Mouse (Mus musculus): Measurements from ENCODE around the gene Mettl27. TPM values are rescaled to one million over a fixed set of nuclear protein-coding genes. Genes with fewer than 3 reads are reported as not detected.

Gene Mettl27
- polyA plus RNA-seq, 2 experiments, result 7.9 to 14.4 TPM

DNA sequence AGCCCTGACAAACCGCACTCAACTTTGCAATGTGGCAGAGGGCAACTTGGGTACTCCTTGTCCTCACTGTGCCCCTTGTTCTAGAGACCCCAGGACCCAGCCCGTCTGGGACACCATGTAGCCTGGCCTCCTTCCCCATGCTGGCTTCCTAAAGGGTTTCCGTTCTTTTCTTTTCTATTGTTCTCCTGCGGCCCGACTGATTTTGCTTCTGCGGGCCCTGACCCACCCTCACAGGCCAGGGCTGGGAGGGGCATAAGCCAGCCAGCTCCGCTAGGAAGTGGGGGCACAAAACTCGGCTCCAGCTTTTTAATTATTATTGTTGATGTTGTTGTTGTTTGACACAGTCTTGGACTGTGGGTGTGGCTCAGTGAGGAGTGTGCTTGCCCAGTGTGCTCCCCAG, 40.6 kb upstream of the Mettl27 start:
- no peak overlapping the region for H3K4me2 ChIP-seq (ENCODE audit: low read depth)
- H3K9me3 ChIP-seq (ENCODE audit: control insufficient read depth, low read length), result no peaks in the 10 kb centered on the region
- ATAC-seq (ENCODE audit: insufficient read depth) (no peak), DNase-seq (ENCODE audit: low read depth in 3 of 3, low spot score in 3 of 3) (no peak)
- H3K4me1 ChIP-seq (replicated peaks; ENCODE audit: control insufficient read depth in 2 of 2, insufficient read depth in 2 of 2, low read length in 1 of 2), result no peaks in the 10 kb centered on the region
- no peaks in the 10 kb centered on the region for H3K36me3 ChIP-seq (replicated peaks; ENCODE audit: control insufficient read depth, insufficient read depth, low read depth)
- TF ChIP-seq EP300 (IDR thresholded peaks at IDR 0.05; ENCODE audit: low read depth) (no peak), CTCF (IDR thresholded peaks at IDR 0.05; ENCODE audit: low read depth) (no peak)
- no peak overlapping the region for H3K9ac ChIP-seq (replicated peaks)
- WGBS (ENCODE audit: insufficient replicate concordance), result 40% methylated on average over 8 of the region's 8 CpGs
- no peaks in the 10 kb centered on the region for H3K27me3 ChIP-seq (ENCODE audit: control insufficient read depth, insufficient read depth, low read length)
- no peak overlapping the region for H3K27ac ChIP-seq
- no peak overlapping the region for H3K4me3 ChIP-seq (ENCODE audit: insufficient read depth in 1 of 2, low read depth in 2 of 2, low read length in 2 of 2)

DNA sequence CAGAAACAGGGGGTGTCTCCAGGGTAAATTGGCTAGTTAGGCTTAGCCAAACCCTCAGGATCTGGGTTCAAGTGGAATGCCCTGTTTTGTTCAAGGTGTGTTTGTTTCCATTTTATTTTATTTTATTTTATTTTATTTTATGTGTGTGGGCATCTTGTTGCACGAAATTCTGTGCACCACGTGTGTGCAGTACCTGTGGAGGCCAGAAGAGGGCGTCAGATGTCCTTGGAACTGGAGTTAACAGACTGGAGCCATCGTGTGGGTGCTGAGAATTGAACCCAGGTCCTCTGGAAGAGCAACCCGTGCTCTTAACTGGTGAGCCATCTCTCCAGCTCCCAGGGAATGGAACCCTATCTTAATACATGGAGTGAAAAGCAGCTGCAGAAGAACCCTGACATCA, 39.5 kb upstream of the Mettl27 start:
- DNase-seq (ENCODE audit: low read depth in 3 of 3, low spot score in 3 of 3) (no peak), ATAC-seq (ENCODE audit: insufficient read depth) (no peak)
- Histone ChIP-seq H3K36me3 (replicated peaks; ENCODE audit: control insufficient read depth, insufficient read depth, low read depth) (no peaks in the 10 kb centered on the region), H3K9me3 (ENCODE audit: control insufficient read depth, low read length) (no peaks in the 10 kb centered on the region), H3K4me1 (replicated peaks; ENCODE audit: control insufficient read depth in 2 of 2, insufficient read depth in 2 of 2, low read length in 1 of 2) (no peaks in the 10 kb centered on the region), H3K4me3 (ENCODE audit: insufficient read depth in 1 of 2, low read depth in 2 of 2, low read length in 2 of 2) (no peak overlapping the region), H3K27ac (no peak overlapping the region), H3K4me2 (ENCODE audit: low read depth) (no peak overlapping the region), H3K9ac (replicated peaks) (no peak overlapping the region), H3K27me3 (ENCODE audit: control insufficient read depth, insufficient read depth, low read length) (no peaks in the 10 kb centered on the region)
- WGBS (ENCODE audit: insufficient replicate concordance), result 59% methylated on average over 5 of the region's 5 CpGs
- peak; percentile 50 for TF ChIP-seq CTCF (IDR thresholded peaks at IDR 0.05; ENCODE audit: low read depth)
- TF ChIP-seq EP300 (IDR thresholded peaks at IDR 0.05; ENCODE audit: low read depth), result no peak

DNA sequence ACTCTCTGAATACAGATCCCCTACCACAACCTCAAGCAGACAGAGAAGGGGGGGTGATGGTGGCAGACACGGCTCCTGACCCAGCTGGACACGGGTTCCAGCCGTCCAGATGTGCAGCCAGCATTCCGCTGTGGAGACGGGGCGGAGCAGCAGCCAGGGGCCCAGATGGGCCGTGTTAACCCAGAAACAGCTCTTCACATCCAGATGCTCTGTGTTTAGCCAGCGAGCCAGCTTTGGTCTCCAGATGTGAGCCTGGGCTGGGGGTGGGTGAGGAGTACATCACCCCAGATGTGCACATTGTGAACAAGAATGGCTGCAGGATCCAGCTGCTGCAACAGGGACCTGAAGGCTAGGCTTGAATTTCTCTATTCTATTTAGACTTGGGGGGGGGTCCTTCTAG, 36.9 kb upstream of the Mettl27 start:
- Histone ChIP-seq H3K27ac (no peak overlapping the region), H3K4me3 (ENCODE audit: insufficient read depth in 1 of 2, low read depth in 2 of 2, low read length in 2 of 2) (no peak overlapping the region), H3K27me3 (ENCODE audit: control insufficient read depth, insufficient read depth, low read length) (no peaks in the 10 kb centered on the region), H3K36me3 (replicated peaks; ENCODE audit: control insufficient read depth, insufficient read depth, low read depth) (no peaks in the 10 kb centered on the region), H3K4me1 (replicated peaks; ENCODE audit: control insufficient read depth in 2 of 2, insufficient read depth in 2 of 2, low read length in 1 of 2) (no peaks in the 10 kb centered on the region), H3K4me2 (ENCODE audit: low read depth) (no peak overlapping the region), H3K9me3 (ENCODE audit: control insufficient read depth, low read length) (no peaks in the 10 kb centered on the region), H3K9ac (replicated peaks) (no peak overlapping the region)
- TF ChIP-seq EP300 (IDR thresholded peaks at IDR 0.05; ENCODE audit: low read depth), result no peak
- TF ChIP-seq CTCF (IDR thresholded peaks at IDR 0.05; ENCODE audit: low read depth), result no peak
- 56% methylated on average over 8 of the region's 8 CpGs for WGBS (ENCODE audit: insufficient replicate concordance)
- DNase-seq (ENCODE audit: low read depth in 3 of 3, low spot score in 3 of 3) (no peak), ATAC-seq (ENCODE audit: insufficient read depth) (no peak)

DNA sequence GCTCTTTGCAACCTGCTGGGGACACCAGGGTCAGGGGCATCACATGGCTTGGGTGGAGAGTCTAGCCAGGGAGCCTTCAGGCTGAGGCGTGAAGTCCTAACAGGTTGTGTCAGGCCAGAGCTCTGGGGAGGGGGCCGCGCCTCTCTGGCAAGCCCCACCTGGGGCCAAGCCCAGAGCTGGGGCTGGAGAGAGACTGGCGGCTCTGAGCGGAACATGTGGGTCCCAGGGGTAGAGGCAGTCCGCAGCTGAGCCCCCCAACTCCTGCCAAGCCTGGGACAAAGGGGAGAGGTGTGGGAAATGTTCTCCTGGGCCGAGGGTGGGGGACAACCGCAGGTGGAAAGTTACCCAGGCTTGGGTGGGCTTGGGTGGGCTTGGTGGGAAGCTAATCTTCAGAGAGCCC, 35.2 kb upstream of the Mettl27 start:
- H3K4me1 ChIP-seq (replicated peaks; ENCODE audit: control insufficient read depth in 2 of 2, insufficient read depth in 2 of 2, low read length in 1 of 2), result no peaks in the 10 kb centered on the region
- no peak overlapping the region for H3K27ac ChIP-seq
- no peaks in the 10 kb centered on the region for H3K36me3 ChIP-seq (replicated peaks; ENCODE audit: control insufficient read depth, insufficient read depth, low read depth)
- TF ChIP-seq EP300 (IDR thresholded peaks at IDR 0.05; ENCODE audit: low read depth) (no peak), CTCF (IDR thresholded peaks at IDR 0.05; ENCODE audit: low read depth) (no peak)
- H3K9ac ChIP-seq (replicated peaks), result no peak overlapping the region
- H3K4me3 ChIP-seq (ENCODE audit: insufficient read depth in 1 of 2, low read depth in 2 of 2, low read length in 2 of 2), result no peak overlapping the region
- 67% methylated on average over 8 of the region's 8 CpGs for WGBS (ENCODE audit: insufficient replicate concordance)
- no peaks in the 10 kb centered on the region; the same call in 1 of the 2 replicates for H3K27me3 ChIP-seq (ENCODE audit: control insufficient read depth, insufficient read depth, low read length)
- ATAC-seq (ENCODE audit: insufficient read depth) (no peak), DNase-seq (ENCODE audit: low read depth in 3 of 3, low spot score in 3 of 3) (no peak)
- H3K4me2 ChIP-seq (ENCODE audit: low read depth), result no peak overlapping the region
- no peaks in the 10 kb centered on the region for H3K9me3 ChIP-seq (ENCODE audit: control insufficient read depth, low read length)

DNA sequence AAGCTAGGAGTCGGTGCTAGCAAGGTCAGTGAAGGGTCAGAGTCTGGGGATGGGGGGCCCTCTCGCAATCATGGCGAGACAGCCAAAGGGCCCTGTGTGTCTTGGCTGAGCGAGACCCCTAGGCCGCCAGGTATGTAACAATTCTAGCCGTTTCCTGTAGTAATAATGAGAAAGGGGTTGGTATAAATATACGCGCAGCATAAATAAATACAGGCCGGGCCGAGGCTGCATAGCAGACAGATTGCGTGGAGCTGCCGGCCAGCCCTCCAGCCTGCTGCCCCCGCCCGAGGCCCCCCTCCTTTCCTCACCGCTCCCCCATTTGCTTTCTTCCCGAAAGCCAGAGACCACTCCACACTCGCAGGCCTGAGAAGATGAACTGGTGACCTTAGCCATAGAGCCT, 34.6 kb upstream of the Mettl27 start:
- no peak overlapping the region for H3K4me3 ChIP-seq (ENCODE audit: insufficient read depth in 1 of 2, low read depth in 2 of 2, low read length in 2 of 2)
- H3K27me3 ChIP-seq (ENCODE audit: control insufficient read depth, insufficient read depth, low read length), result no peaks in the 10 kb centered on the region; the same call in 1 of the 2 replicates
- H3K4me2 ChIP-seq (ENCODE audit: low read depth), result no peak overlapping the region
- WGBS (ENCODE audit: insufficient replicate concordance), result 65% methylated on average over 17 of the region's 17 CpGs
- DNase-seq (ENCODE audit: low read depth in 3 of 3, low spot score in 3 of 3) (no peak), ATAC-seq (ENCODE audit: insufficient read depth) (no peak)
- no peaks in the 10 kb centered on the region for H3K9me3 ChIP-seq (ENCODE audit: control insufficient read depth, low read length)
- no peak for TF ChIP-seq CTCF (IDR thresholded peaks at IDR 0.05; ENCODE audit: low read depth)
- TF ChIP-seq EP300 (IDR thresholded peaks at IDR 0.05; ENCODE audit: low read depth), result no peak
- H3K9ac ChIP-seq (replicated peaks), result no peak overlapping the region
- no peaks in the 10 kb centered on the region for H3K36me3 ChIP-seq (replicated peaks; ENCODE audit: control insufficient read depth, insufficient read depth, low read depth)
- H3K27ac ChIP-seq, result no peak overlapping the region
- no peaks in the 10 kb centered on the region for H3K4me1 ChIP-seq (replicated peaks; ENCODE audit: control insufficient read depth in 2 of 2, insufficient read depth in 2 of 2, low read length in 1 of 2)

Measured in liver, embryonic 14.5 days (tissue).